Mouse (Mus musculus) forebrain, embryonic 16.5 days (tissue): Measurements from ENCODE around the gene Shd. TPM values are rescaled to one million over a fixed set of nuclear protein-coding genes. Genes with fewer than 3 reads are reported as not detected.

ENCODE experiments used
- polyA plus RNA-seq: library from polyadenylated mRNA; unstranded; fragments of >200 nt; fragmentation: Nextera tagmentation; extraction: Ambion mirVana; gene quantifications from 2 replicates; pipeline ENCODE4 v1.2.1, GENCODE M21; 2015

The Shd gene
- polyA plus RNA-seq, 1 experiment from 2014 or later = 129 TPM

Other genes starting within 250 kb of the Shd start
- gene Adgre4, start 220.5 kb upstream of the Shd start, polyA plus RNA-seq = 0.09 and 0.14 TPM in 2 replicates
- 13.1 and 14.4 TPM in 2 replicates for gene Zfp119a, start 91.5 kb upstream of the Shd start, polyA plus RNA-seq
- gene Zfp959, start 78.4 kb upstream of the Shd start, polyA plus RNA-seq = 17.0 and 18.0 TPM in 2 replicates
- gene Zfp119b, start 21.0 kb upstream of the Shd start, polyA plus RNA-seq = 6.7 and 8.3 TPM in 2 replicates
- 3.0 and 4.2 TPM in 2 replicates for gene Ebi3, start 17.8 kb upstream of the Shd start, polyA plus RNA-seq
- gene Yju2, start 11.4 kb upstream of the Shd start, polyA plus RNA-seq = 26.8 and 27.0 TPM in 2 replicates
- gene Fsd1, start 16.0 kb downstream of the Shd start, polyA plus RNA-seq = 144 and 179 TPM in 2 replicates
- gene Stap2, start 35.1 kb downstream of the Shd start, polyA plus RNA-seq = 5.5 and 6.6 TPM in 2 replicates
- gene Mpnd, start 35.2 kb downstream of the Shd start, polyA plus RNA-seq = 152 and 157 TPM in 2 replicates
- gene Sh3gl1, start 66.2 kb downstream of the Shd start, polyA plus RNA-seq = 125 and 126 TPM in 2 replicates
- 10.6 and 12.6 TPM in 2 replicates for gene Chaf1a, start 70.0 kb downstream of the Shd start, polyA plus RNA-seq
- gene Ubxn6, start 104.6 kb downstream of the Shd start, polyA plus RNA-seq = 78.8 and 85.8 TPM in 2 replicates
- gene Hdgfl2, start 109.2 kb downstream of the Shd start, polyA plus RNA-seq = 151 and 158 TPM in 2 replicates
- gene Plin4, start 139.3 kb downstream of the Shd start, polyA plus RNA-seq = 0.09 and 0.14 TPM in 2 replicates
- 0.67 and 1.4 TPM in 2 replicates for gene Plin5, start 147.1 kb downstream of the Shd start, polyA plus RNA-seq
- gene Lrg1, start 151.5 kb downstream of the Shd start, polyA plus RNA-seq = 0.22 TPM in 1 of 2 replicates, not detected in the other
- 10.1 and 10.7 TPM in 2 replicates for gene Sema6b, start 169.9 kb downstream of the Shd start, polyA plus RNA-seq
- gene Tnfaip8l1, start 192.0 kb downstream of the Shd start, polyA plus RNA-seq = 10.1 and 10.2 TPM in 2 replicates
- gene Mydgf, start 213.5 kb downstream of the Shd start, polyA plus RNA-seq = 54.2 and 63.8 TPM in 2 replicates
- 32.1 and 32.3 TPM in 2 replicates for gene Dpp9, start 248.4 kb downstream of the Shd start, polyA plus RNA-seq